Mouse (Mus musculus): ENCODE measurements around the gene Cdkn2d. TPM values are rescaled to one million over a fixed set of nuclear protein-coding genes. Genes with fewer than 3 reads are reported as not detected.

Cdkn2d gene
- total RNA-seq (2014; rRNA removed) = 115 and 123 TPM in 2 replicates
- polyA plus RNA-seq (2015; fragmentation: Nextera tagmentation; extraction: Ambion mirVana) = 134 and 142 TPM in 2 replicates

GRCm38 (mm10) chr9:21291022-21291787 is at the start of gene Cdkn2d:
Cdkn2d (minus strand) TSS chr9:21291407.
- WGBS = under 1% methylated on average over 50 of the region's 51 CpGs
- Histone ChIP-seq H3K27me3 (ENCODE audit: insufficient read depth, low read length) (no peaks in the 10 kb centered on the region), H3K9me3 (ENCODE audit: low read length) (no peaks in the 10 kb centered on the region), H3K4me3 (ENCODE audit: low read length) (peak within 1 kb of the TSS; percentile 61), H3K36me3 (ENCODE audit: insufficient read depth, low read length) (no peaks in the 10 kb centered on the region), H3K4me1 (ENCODE audit: insufficient read depth, low read length) (peaks cover 18% of the 10 kb centered on the region), H3K4me2 (ENCODE audit: low read depth, low read length) (peak within 1 kb of the TSS; percentile 85), H3K27ac (peak within 1 kb of the TSS; percentile 85), H3K9ac (replicated peaks; ENCODE audit: low read length) (peak within 1 kb of the TSS; percentile 75)
- TF ChIP-seq CTCF (IDR thresholded peaks at IDR 0.05; ENCODE audit: low read depth) = peak; percentile 31
- peak; percentile 100 for DNase-seq (ENCODE audit: low spot score)
- peak; percentile 97 for ATAC-seq

- H3K4me3 ChIP-seq (ENCODE audit: low read length) = no peak overlapping the region
- 92% methylated on average over 4 of the region's 4 CpGs for WGBS
- no peak overlapping the region for H3K4me2 ChIP-seq (ENCODE audit: low read depth, low read length)
- H3K9ac ChIP-seq (replicated peaks; ENCODE audit: low read length) = no peak overlapping the region
- ATAC-seq (no peak), DNase-seq (ENCODE audit: low spot score) (no peak)
- no peak for TF ChIP-seq CTCF (IDR thresholded peaks at IDR 0.05; ENCODE audit: low read depth)
- no peaks in the 10 kb centered on the region for H3K27me3 ChIP-seq (ENCODE audit: insufficient read depth, low read length)
- no peak overlapping the region for H3K27ac ChIP-seq
- H3K9me3 ChIP-seq (ENCODE audit: low read length) = no peaks in the 10 kb centered on the region
- peaks cover 17% of the 10 kb centered on the region for H3K36me3 ChIP-seq (ENCODE audit: insufficient read depth, low read length)
- H3K4me1 ChIP-seq (ENCODE audit: insufficient read depth, low read length) = no peaks in the 10 kb centered on the region
These were observed 49.2 kb upstream of the Cdkn2d start for GRCm38 (mm10) chr9:21340411-21340810.

GRCm38 (mm10) chr9:21337652-21338051 is 46.4 kb upstream of the Cdkn2d start:
- Histone ChIP-seq H3K9me3 (ENCODE audit: low read length) (no peaks in the 10 kb centered on the region), H3K27ac (no peak overlapping the region), H3K36me3 (ENCODE audit: insufficient read depth, low read length) (peaks cover 5% of the 10 kb centered on the region), H3K27me3 (ENCODE audit: insufficient read depth, low read length) (no peaks in the 10 kb centered on the region), H3K4me1 (ENCODE audit: insufficient read depth, low read length) (0 out of 2 replicates have a peak, but pooled peaks cover 2% of the 10 kb centered on the region), H3K9ac (replicated peaks; ENCODE audit: low read length) (no peak overlapping the region), H3K4me2 (ENCODE audit: low read depth, low read length) (no peak overlapping the region), H3K4me3 (ENCODE audit: low read length) (no peak overlapping the region)
- no peak for TF ChIP-seq CTCF (IDR thresholded peaks at IDR 0.05; ENCODE audit: low read depth)
- 28% methylated on average over 20 of the region's 20 CpGs for WGBS
- ATAC-seq = no peak
- no peak for DNase-seq (ENCODE audit: low spot score)

GRCm38 (mm10) chr9:21336491-21336890 is 45.3 kb upstream of the Cdkn2d start:
- Histone ChIP-seq H3K4me3 (ENCODE audit: low read length) (no peak overlapping the region), H3K27ac (no peak overlapping the region), H3K4me2 (ENCODE audit: low read depth, low read length) (no peak overlapping the region), H3K27me3 (ENCODE audit: insufficient read depth, low read length) (no peaks in the 10 kb centered on the region), H3K36me3 (ENCODE audit: insufficient read depth, low read length) (no peaks in the 10 kb centered on the region), H3K9me3 (ENCODE audit: low read length) (no peaks in the 10 kb centered on the region), H3K4me1 (ENCODE audit: insufficient read depth, low read length) (0 out of 2 replicates have a peak, but pooled peaks cover 3% of the 10 kb centered on the region), H3K9ac (replicated peaks; ENCODE audit: low read length) (no peak overlapping the region)
- DNase-seq (ENCODE audit: low spot score) = no peak
- ATAC-seq = no peak
- no peak for TF ChIP-seq CTCF (IDR thresholded peaks at IDR 0.05; ENCODE audit: low read depth)
- 80% methylated on average over 8 of the region's 8 CpGs for WGBS

- 81% methylated on average over 4 of the region's 4 CpGs for whole genome bisulfite sequencing
- no peak for TF ChIP-seq CTCF (IDR thresholded peaks at IDR 0.05; ENCODE audit: low read depth)
- H3K4me1 ChIP-seq (ENCODE audit: insufficient read depth, low read length) = 0 out of 2 replicates have a peak, but pooled peaks cover 3% of the 10 kb centered on the region
- ATAC-seq = no peak
- H3K9me3 ChIP-seq (ENCODE audit: low read length) = no peaks in the 10 kb centered on the region
- no peak overlapping the region for H3K9ac ChIP-seq (replicated peaks; ENCODE audit: low read length)
- no peaks in the 10 kb centered on the region for H3K27me3 ChIP-seq (ENCODE audit: insufficient read depth, low read length)
- H3K36me3 ChIP-seq (ENCODE audit: insufficient read depth, low read length) = no peaks in the 10 kb centered on the region
- no peak for DNase-seq (ENCODE audit: low spot score)
- no peak overlapping the region for H3K4me3 ChIP-seq (ENCODE audit: low read length)
- H3K4me2 ChIP-seq (ENCODE audit: low read depth, low read length) = no peak overlapping the region
- H3K27ac ChIP-seq = no peak overlapping the region
These were observed 44.2 kb upstream of the Cdkn2d start for GRCm38 (mm10) chr9:21335391-21335790.

- no peak for ATAC-seq
These were observed 43.5 kb upstream of the Cdkn2d start for GRCm38 (mm10) chr9:21334747-21335146.

GRCm38 (mm10) chr9:21333523-21333922 is 42.3 kb upstream of the Cdkn2d start:
- Histone ChIP-seq H3K9me3 (ENCODE audit: low read length) (no peaks in the 10 kb centered on the region), H3K4me3 (ENCODE audit: low read length) (no peak overlapping the region), H3K4me2 (ENCODE audit: low read depth, low read length) (no peak overlapping the region), H3K27ac (no peak overlapping the region), H3K27me3 (ENCODE audit: insufficient read depth, low read length) (no peaks in the 10 kb centered on the region), H3K36me3 (ENCODE audit: insufficient read depth, low read length) (no peaks in the 10 kb centered on the region), H3K4me1 (ENCODE audit: insufficient read depth, low read length) (0 out of 2 replicates have a peak, but pooled peaks cover 3% of the 10 kb centered on the region), H3K9ac (replicated peaks; ENCODE audit: low read length) (no peak overlapping the region)
- TF ChIP-seq CTCF (IDR thresholded peaks at IDR 0.05; ENCODE audit: low read depth) = no peak
- DNase-seq (ENCODE audit: low spot score) = no peak
- ATAC-seq = no peak
- 91% methylated on average over 1 of the region's 1 CpGs for WGBS

More at GRCm38 (mm10) chr9:21334747-21335146, 43.5 kb upstream of the Cdkn2d start:
- TF ChIP-seq CTCF (IDR thresholded peaks at IDR 0.05; ENCODE audit: low read depth) = no peak
- H3K9ac ChIP-seq (replicated peaks; ENCODE audit: low read length) = no peak overlapping the region
- no peak overlapping the region for H3K4me2 ChIP-seq (ENCODE audit: low read depth, low read length)
- no peak overlapping the region for H3K27ac ChIP-seq
- no peak for DNase-seq (ENCODE audit: low spot score)
- no peak overlapping the region for H3K4me3 ChIP-seq (ENCODE audit: low read length)
- H3K9me3 ChIP-seq (ENCODE audit: low read length) = no peaks in the 10 kb centered on the region
- no peaks in the 10 kb centered on the region for H3K36me3 ChIP-seq (ENCODE audit: insufficient read depth, low read length)
- H3K27me3 ChIP-seq (ENCODE audit: insufficient read depth, low read length) = no peaks in the 10 kb centered on the region
- 0 out of 2 replicates have a peak, but pooled peaks cover 3% of the 10 kb centered on the region for H3K4me1 ChIP-seq (ENCODE audit: insufficient read depth, low read length)

All from hindbrain, postnatal 0 days (tissue).